Mouse (Mus musculus) G1E (cell line): Measurements from ENCODE around the gene Pskh1. TPM values are rescaled to one million over a fixed set of nuclear protein-coding genes. Genes with fewer than 3 reads are reported as not detected.

ENCODE experiments used
- ATAC-seq: 2 replicates; pipeline ENCODE4 v1.8.0; 2016; ENCODE audit warnings: mild to moderate bottlenecking; ENCODE audit not compliant: insufficient number of reproducible peaks, poor library complexity, low FRiP score, severe bottlenecking; ENCODE audit errors: extremely low read depth
- DNase-seq: peaks from one replicate; pipeline ENCODE4 v3.0.0; 2012; ENCODE audit warnings: low spot score
- H3K27me3 ChIP-seq: 2 replicates; pipeline ENCODE4 v1.6.1; 2012; ENCODE audit warnings: mild to moderate bottlenecking, low read length, inconsistent platforms; ENCODE audit not compliant: insufficient read depth
- H3K36me3 ChIP-seq: replicated peaks from 2 replicates; pipeline ENCODE3; 2012; ENCODE audit warnings: mild to moderate bottlenecking, inconsistent platforms
- H3K4me1 ChIP-seq: 2 replicates; pipeline ENCODE4 v1.6.1; 2012; ENCODE audit warnings: low read depth, low read length, inconsistent platforms, mixed read lengths; ENCODE audit not compliant: insufficient read depth
- H3K4me3 ChIP-seq: 2 replicates; pipeline ENCODE4 v1.5.1; 2012; ENCODE audit warnings: low read depth, mild to moderate bottlenecking, inconsistent platforms, low read length, moderate library complexity, mixed read lengths
- H3K9me3 ChIP-seq: replicated peaks from 2 replicates; pipeline ENCODE4 v1.6.1; 2012; ENCODE audit warnings: inconsistent platforms
- CTCF ChIP-seq: IDR thresholded peaks from 2 replicates; pipeline ENCODE4 v1.5.1; 2012; ENCODE audit warnings: low read depth, low read length, inconsistent platforms, mixed read lengths
- GATA1 ChIP-seq: IDR thresholded peaks from 2 replicates; pipeline ENCODE4 v1.6.1; 2012; ENCODE audit warnings: borderline replicate concordance, low read length, inconsistent platforms, mixed read lengths
- GATA2 ChIP-seq: IDR thresholded peaks from 2 replicates; pipeline ENCODE4 v1.6.1; 2012; ENCODE audit warnings: low read depth, low read length, inconsistent platforms, borderline replicate concordance
- POLR2AphosphoS5 ChIP-seq: IDR thresholded peaks from 2 replicates; pipeline ENCODE4 v1.6.1; 2012; ENCODE audit warnings: low read depth, low read length, inconsistent platforms; ENCODE audit not compliant: insufficient replicate concordance
- TAL1 ChIP-seq: conservative IDR thresholded peaks from 2 replicates; pipeline ENCODE4 v1.6.1; 2012; ENCODE audit warnings: low read depth, low read length, inconsistent platforms, mixed read lengths
- polyA plus RNA-seq: library from polyadenylated mRNA; stranded (reverse); fragments of >175 nt; gene quantifications from 2 replicates; pipeline ENCODE4 v1.2.3, GENCODE M21; 2012
- total RNA-seq, 2 experiments: library from RNA; stranded (forward) in 1 of 2; stranded (reverse) in 1 of 2; fragments of 200-1000 nt in 1 of 2; fragments of >200 nt in 1 of 2; fragmentation: Nextera tagmentation in 1 of 2; gene quantifications; 2 replicates each; pipeline ENCODE4 v1.2.3; 2014 to 2017

Gene Pskh1
- total RNA-seq (2014; fragmentation: Nextera tagmentation) (26.1 and 32.1 TPM in 2 replicates), total RNA-seq (2017) (21.3 and 22.7 TPM in 2 replicates), polyA plus RNA-seq (13.1 and 19.5 TPM in 2 replicates)

DNA sequence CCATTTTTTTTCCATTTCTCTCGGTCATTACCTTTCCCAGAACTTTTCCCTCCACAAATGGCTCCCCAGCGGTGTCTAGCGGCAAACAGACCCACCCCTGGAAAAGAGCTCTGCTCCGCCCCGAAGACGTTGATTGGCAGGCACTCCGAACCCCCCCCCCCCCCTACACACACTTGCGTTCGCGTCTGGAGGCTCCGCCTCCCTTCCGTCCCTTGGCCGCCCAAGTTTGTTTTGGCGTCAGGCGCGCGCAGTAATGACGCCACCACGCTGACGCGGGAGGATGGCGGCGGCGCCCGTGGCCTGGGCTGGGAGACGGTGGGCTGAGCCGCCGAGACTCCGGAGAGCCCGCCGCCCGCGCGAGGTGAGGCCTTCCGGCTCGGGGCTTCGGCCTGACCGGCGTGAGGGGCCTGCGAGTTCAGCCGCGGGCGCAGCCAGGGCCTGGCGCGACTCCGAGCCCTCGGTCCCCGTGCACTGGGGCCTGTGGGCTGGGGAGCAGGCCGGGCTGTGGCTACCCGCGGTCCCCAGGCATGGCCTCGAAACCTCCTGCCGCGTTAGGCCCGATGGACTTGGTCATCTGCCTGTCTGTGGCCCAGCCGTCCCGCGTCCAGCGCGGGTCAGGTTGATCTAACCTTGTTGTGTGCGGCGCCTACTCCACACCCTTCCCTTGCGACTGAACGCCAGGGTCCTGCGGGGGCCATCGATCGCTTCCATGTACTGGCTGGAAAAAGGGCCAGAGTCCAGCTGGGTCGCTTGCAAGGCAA lies at the start of gene Pskh1:
Gene Pskh1 (plus strand): TSS at position 262 of the 761 bp plus-strand sequence.
- DNase-seq (peak; percentile 91), ATAC-seq (peak; percentile 77)
- TF ChIP-seq TAL1 (no peak), GATA2 (no peak), POLR2AphosphoS5 (no peak), CTCF (no peak), GATA1 (no peak)
- peak within 1 kb of the TSS; percentile 100 for H3K4me3 ChIP-seq
- peaks cover 34% of the 10 kb centered on the region for H3K36me3 ChIP-seq
- H3K9me3 ChIP-seq: no peaks in the 10 kb centered on the region
- H3K27me3 ChIP-seq: no peaks in the 10 kb centered on the region
- peaks cover 12% of the 10 kb centered on the region for H3K4me1 ChIP-seq

DNA sequence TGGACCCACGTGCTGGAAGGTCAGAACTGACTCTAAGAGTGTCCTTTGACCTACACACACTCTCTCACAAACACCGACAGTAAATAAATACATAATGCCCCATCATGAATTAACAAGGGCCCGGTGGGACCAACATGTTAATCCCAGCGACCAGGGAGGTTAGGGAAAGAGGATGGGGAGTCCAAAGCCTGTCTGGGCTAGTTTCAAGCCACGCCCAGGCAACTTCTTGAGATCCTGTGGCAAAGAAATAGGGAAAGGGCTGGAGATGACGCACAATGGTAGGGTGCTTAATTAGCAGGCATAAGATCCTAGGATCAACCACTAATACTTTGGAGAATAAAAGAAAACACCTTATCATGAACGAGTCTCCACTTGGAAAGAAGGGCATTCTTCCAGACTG lies 49.6 kb upstream of the Pskh1 start:
- Histone ChIP-seq H3K4me3 (peak overlapping the region; percentile 57; the same call in 1 of the 2 replicates), H3K4me1 (peaks cover 26% of the 10 kb centered on the region), H3K36me3 (peaks cover 45% of the 10 kb centered on the region), H3K9me3 (no peaks in the 10 kb centered on the region), H3K27me3 (no peaks in the 10 kb centered on the region)
- ATAC-seq: no peak
- TF ChIP-seq CTCF (no peak), GATA1 (no peak), GATA2 (no peak), TAL1 (no peak), POLR2AphosphoS5 (no peak)
- DNase-seq: no peak

DNA sequence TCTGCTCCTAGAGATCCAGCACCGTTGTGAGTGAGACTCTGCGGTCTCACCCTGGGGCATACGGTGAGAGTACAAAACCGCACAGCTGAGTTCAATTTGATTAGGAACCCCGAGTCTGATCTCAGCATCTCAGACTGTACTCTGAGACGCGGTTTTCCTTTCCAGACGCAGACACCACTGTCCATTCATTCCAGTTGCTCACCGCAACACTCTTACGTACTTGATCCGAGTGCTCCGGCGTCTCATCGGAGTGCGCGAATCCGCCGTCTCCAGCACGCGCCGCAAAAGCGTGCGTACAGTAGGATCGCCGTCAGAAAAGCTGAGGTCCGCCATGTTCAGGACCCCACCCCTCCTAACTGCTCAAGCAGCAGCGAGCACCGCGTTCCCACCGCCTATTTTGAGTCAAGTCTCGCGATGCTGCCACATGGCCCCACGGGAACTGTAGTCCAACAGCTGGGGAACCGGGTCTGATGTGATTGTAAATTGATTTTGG lies 48.5 kb upstream of the Pskh1 start:
- peaks cover 44% of the 10 kb centered on the region for H3K36me3 ChIP-seq
- no peaks in the 10 kb centered on the region for H3K9me3 ChIP-seq
- DNase-seq (peak; percentile 80), ATAC-seq (peak; percentile 68)
- H3K4me3 ChIP-seq: peak overlapping the region; percentile 77
- TF ChIP-seq CTCF: no peak
- TF ChIP-seq TAL1: no peak
- TF ChIP-seq GATA2: no peak
- no peak for TF ChIP-seq GATA1
- no peaks in the 10 kb centered on the region for H3K27me3 ChIP-seq
- peaks cover 36% of the 10 kb centered on the region for H3K4me1 ChIP-seq

DNA sequence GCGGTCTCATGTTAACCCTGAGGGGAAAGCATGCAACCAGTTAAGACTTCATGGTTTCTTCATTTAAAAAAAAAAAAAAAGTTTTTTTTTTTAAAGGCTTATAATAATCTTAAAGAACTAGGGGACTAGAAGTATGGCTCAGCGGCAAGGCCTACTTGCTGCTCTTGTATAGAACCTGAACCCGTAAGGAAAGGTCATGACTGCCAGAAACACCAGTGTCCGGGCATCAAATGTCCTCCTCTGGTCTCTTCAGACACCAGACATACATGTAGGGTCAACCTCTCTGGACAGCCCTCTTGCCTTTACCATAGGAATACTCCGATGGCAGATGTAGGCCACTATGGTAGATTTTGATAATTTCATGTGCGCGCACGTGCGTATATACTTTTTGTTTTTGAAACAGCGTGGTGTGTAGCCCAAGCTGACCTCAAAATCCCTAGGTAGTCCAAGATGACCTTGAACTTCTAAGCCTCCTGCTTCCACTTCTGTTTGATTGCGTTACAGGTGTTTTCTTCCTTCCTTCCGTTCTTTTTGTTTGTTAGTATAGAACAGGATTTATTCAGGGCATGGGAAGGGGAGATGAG lies 48.0 kb upstream of the Pskh1 start:
- ATAC-seq (no peak), DNase-seq (no peak)
- Histone ChIP-seq H3K27me3 (no peaks in the 10 kb centered on the region), H3K4me3 (peak overlapping the region; percentile 77), H3K36me3 (peaks cover 41% of the 10 kb centered on the region), H3K9me3 (no peaks in the 10 kb centered on the region), H3K4me1 (peaks cover 40% of the 10 kb centered on the region)
- TF ChIP-seq CTCF: no peak
- TF ChIP-seq GATA1: no peak
- no peak for TF ChIP-seq POLR2AphosphoS5
- TF ChIP-seq TAL1: no peak
- no peak for TF ChIP-seq GATA2

DNA sequence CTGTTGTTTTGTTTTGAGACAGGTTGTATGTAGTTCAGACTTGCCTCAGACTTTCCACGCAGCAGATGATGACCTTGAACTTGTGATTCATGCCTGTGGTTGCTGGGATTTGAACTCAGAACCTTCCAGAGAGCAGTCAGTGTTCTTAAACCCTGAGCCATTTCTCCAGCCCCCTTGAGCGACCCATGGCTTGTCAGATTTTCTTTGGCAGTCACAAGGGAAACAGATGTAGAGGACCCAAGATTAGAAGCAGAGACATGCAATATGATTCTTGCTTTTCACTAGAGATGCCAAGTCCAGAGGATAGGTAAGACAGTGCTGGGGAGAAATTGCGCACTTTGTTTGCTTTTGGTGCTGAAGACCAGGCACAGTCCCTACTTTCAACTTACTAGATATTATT lies 47.1 kb upstream of the Pskh1 start, which contains the start of gene Cenpt:
Gene Cenpt (minus strand): TSS at position 101 of the 400 bp plus-strand sequence.
- Histone ChIP-seq H3K36me3 (peaks cover 41% of the 10 kb centered on the region), H3K4me1 (peaks cover 49% of the 10 kb centered on the region)

DNA sequence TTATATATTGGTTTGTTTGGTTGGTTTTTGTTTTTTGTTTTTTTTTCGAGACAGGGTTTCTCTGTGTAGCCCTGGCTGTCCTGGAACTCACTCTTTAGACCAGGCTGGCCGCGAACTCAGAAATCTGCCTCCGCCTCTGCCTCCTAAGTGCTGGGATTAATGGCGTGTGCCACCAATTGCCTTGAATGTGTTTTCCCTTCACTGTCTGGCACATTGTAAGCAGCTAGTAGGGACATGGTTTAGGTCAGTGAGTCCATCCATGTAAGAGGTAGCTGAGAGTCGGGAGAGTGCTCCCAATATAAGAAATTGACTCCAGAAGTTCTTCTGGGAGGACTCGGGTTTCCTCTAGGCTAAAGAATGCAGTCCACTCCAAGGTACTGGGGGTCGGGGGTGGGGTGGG lies 45.9 kb upstream of the Pskh1 start:
- TF ChIP-seq GATA2 (no peak), TAL1 (no peak), GATA1 (no peak), CTCF (no peak), POLR2AphosphoS5 (no peak)
- Histone ChIP-seq H3K4me1 (peaks cover 59% of the 10 kb centered on the region), H3K27me3 (no peaks in the 10 kb centered on the region), H3K9me3 (no peaks in the 10 kb centered on the region), H3K4me3 (peak overlapping the region; percentile 77; the same call in 1 of the 2 replicates), H3K36me3 (peaks cover 37% of the 10 kb centered on the region)
- ATAC-seq (no peak), DNase-seq (no peak)

More for the DNA sequence above, 47.1 kb upstream of the Pskh1 start, which contains the start of gene Cenpt:
- TF ChIP-seq GATA2 (no peak), POLR2AphosphoS5 (no peak), CTCF (no peak), GATA1 (no peak), TAL1 (no peak)
- H3K27me3 ChIP-seq: no peaks in the 10 kb centered on the region
- ATAC-seq: no peak
- no peak for DNase-seq
- H3K9me3 ChIP-seq: no peaks in the 10 kb centered on the region
- no peak within 1 kb of the TSS for H3K4me3 ChIP-seq
